ENCODE assay signal across 8 mouse cellular contexts in the genomic region with DNA sequence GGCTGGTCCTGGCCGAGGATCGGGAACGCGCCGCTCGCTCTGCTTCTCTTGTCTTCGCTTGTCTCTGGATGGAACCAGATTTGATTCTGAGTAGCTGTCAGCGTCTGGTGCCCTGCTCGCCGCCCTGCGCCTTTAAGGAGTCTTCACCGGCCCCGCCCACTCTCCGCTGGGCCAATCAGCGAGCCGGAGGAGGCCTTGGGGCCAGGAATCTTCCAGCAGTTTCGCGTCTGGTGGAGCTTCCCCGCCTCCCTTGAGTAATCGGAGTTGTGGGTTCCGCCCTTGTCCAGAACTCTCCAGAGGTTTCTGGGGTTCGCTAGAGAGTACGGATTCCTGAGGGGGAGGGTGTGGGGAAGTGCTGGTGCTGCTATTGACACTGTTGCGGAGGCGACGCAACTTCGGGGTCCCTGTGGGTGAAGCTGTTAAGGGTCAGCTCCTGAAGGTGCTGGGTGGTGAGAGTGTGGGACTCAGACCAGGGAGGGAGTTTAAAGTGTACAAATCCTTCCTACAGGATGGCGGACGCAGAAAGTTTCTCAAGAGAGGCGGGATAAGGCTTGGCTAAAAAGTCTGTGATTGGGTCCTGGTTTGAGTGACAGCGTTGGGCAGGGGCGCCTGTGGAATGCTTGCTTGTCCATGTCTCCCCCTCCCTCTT. TPM values are rescaled to one million over a fixed set of nuclear protein-coding genes. Genes with fewer than 3 reads are reported as not detected.
DNase-seq lines count a peak whose midpoint lies in the region; ATAC-seq lines count a peak whose summit lies in the region.
"Not testable (repeated sequence)": the region's sequence is repeated elsewhere in the genome, so short reads cannot be mapped to it uniquely, and the experiment has no call there.

A gene (minus strand): TSS at position 109 of the 649 bp plus-strand sequence.

- not testable (repeated sequence) for H3K36me3 ChIP-seq in macrophage (ENCODE audit: inconsistent target)

- H3K27ac ChIP-seq in macrophage = peak within 1 kb of the TSS; percentile 73

- peak within 1 kb of the TSS; percentile 43 for H3K4me3 ChIP-seq in macrophage (ENCODE audit: inconsistent target)

- WGBS in macrophage (ENCODE audit: missing documents) = 0% methylated on average over 19 of the region's 32 CpGs

- ATAC-seq in inflammation-experienced regulatory T-cells, adult 6 months = peak; percentile 95

- DNase-seq in adipocyte (ENCODE audit: low spot score) = peak; percentile 92
- DNase-seq in embryo, embryonic 11.5 days (ENCODE audit: low read depth, low spot score) = peak; percentile 62
- peak; percentile 85 for DNase-seq in gastrocnemius, postnatal 25 days
- DNase-seq in left cerebral cortex, adult 8-10 months (ENCODE audit: low spot score in 2 of 2) = peak; percentile 71 to 83
- peak; percentile 83 for DNase-seq in right cerebral cortex, adult 18-20 months
- DNase-seq in urinary bladder, adult 2 months (ENCODE audit: low spot score) = peak; percentile 88

- not testable (repeated sequence) for H3K79me2 ChIP-seq in macrophage (ENCODE audit: inconsistent target)

RNA-seq across cellular contexts. Expression of the gene that starts here (rescaled TPM):
- total RNA-seq in gastrocnemius, postnatal 25 days (2021) = 1 to 10 TPM; 4.4 to 6.7 TPM
- polyA plus RNA-seq in inflammation-experienced regulatory T-cells, adult 6 months (2017; shearing (Covaris generic)) = under 1 TPM; 0.53 to 0.85 (median 0.80) TPM
- 10 to 100 TPM in 2 of 4 experiments, 1 to 10 TPM in 2; 6.9 to 13.1 (median 10.4) TPM for total RNA-seq in left cerebral cortex, adult 8-10 months (2022)
- 10 to 100 TPM in 1 of 26 experiments, 1 to 10 TPM in 23, under 1 TPM in 2; 0.33 to 11.3 (median 3.9) TPM for total RNA-seq in macrophage (2018; cell fraction: chromatin; rRNA removed)
- total RNA-seq in macrophage (2018; cell fraction: cytosol; rRNA removed) = 10 to 100 TPM in 9 of 26 experiments, 1 to 10 TPM in 16, under 1 TPM in 1; 0.90 to 24.8 (median 7.7) TPM
- 10 to 100 TPM in 6 of 26 experiments, 1 to 10 TPM in 19, under 1 TPM in 1; 0.39 to 52.2 (median 6.9) TPM for total RNA-seq in macrophage (2018; cell fraction: nucleus; rRNA removed)
- 0.57 to 1.2 TPM (median 0.69 TPM) in 3 replicates for polyA plus RNA-seq in macrophage (2018)
- polyA plus RNA-seq in urinary bladder, adult 2 months (2012; rRNA removed) = 100 and 116 TPM in 2 replicates

Comparison
In these comparisons a context has a peak if more than half of its experiments do, and no peak if none do; other contexts are left out.
1. Peak in every context shown above with its lines: DNase-seq, ATAC-seq, H3K4me3 ChIP-seq and H3K27ac ChIP-seq.
2. RNA of the gene that starts here (polyA plus RNA-seq): 100 to 116 TPM in urinary bladder, adult 2 months; 0.53 to 0.85 TPM in inflammation-experienced regulatory T-cells, adult 6 months and 0.57 to 1.2 TPM in macrophage; every median in the first group is over 10 times any median in the second.
3. Peak in ATAC-seq in inflammation-experienced regulatory T-cells, adult 6 months; RNA of the gene not detected or under 1 TPM.